Mouse (Mus musculus) cortical plate, adult 2 months (tissue): ENCODE measurements at regions not wholly inside any gene's neighbourhood (a gene's known extent, or its start where the extent isn't known, plus 50 kb on each side); places are given as distances from the start of the nearest gene placed in this dataset.

Experiments
- H3K27ac ChIP-seq: fragments of 200-500 bp; 2 replicates; pipeline ENCODE4 v1.5.1; 2012; ENCODE audit warnings: low read length, control low read depth, inconsistent platforms; ENCODE audit not compliant: insufficient read depth
- H3K4me1 ChIP-seq: fragments of 200-500 bp; 2 replicates; pipeline ENCODE4 v1.6.1; 2011; ENCODE audit warnings: low read length; ENCODE audit not compliant: control insufficient read depth, insufficient read depth
- H3K4me3 ChIP-seq: fragments of 200-500 bp; 2 replicates; pipeline ENCODE4 v1.5.1; 2011; ENCODE audit warnings: mild to moderate bottlenecking, low read length, control low read depth; ENCODE audit not compliant: insufficient read depth
- CTCF ChIP-seq: fragments of 200-500 bp; IDR thresholded peaks from 2 replicates; pipeline ENCODE4 v1.5.1; 2011; ENCODE audit warnings: mild to moderate bottlenecking, control low read depth, low read length; ENCODE audit not compliant: insufficient read depth; ENCODE audit errors: extremely low read depth
- POLR2A ChIP-seq: fragments of 200-500 bp; IDR thresholded peaks from 2 replicates; pipeline ENCODE4 v1.6.1; 2011; ENCODE audit warnings: mild to moderate bottlenecking, low read length, control low read depth; ENCODE audit not compliant: insufficient read depth; ENCODE audit errors: extremely low read depth

DNA sequence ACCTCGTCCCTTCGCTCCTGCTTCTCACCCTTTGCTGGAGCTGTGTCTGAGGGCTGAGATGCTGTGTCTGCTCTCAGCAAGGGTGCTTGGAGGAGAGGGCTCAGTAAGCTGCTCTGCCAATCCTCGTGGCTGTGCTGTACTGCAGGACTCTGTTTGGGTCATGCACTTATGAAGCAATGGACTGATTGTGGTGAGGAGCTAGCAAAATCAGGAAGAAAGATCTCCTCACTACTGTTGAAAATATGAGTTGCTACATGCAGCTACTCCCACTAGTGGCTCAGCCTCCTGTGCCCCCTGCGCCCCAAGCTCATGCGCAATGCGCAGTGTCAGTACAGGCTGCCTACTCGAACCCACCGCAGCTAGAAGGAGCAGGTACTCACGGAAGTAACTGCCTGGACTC, 362.3 kb downstream of the Phkb start:
- H3K27ac ChIP-seq, result no peak overlapping the region; the same call in 1 of the 2 replicates
- peaks cover 5% of the 10 kb centered on the region; the same call in 1 of the 2 replicates for H3K4me1 ChIP-seq
- no peak overlapping the region for H3K4me3 ChIP-seq
- no peak for TF ChIP-seq CTCF
- TF ChIP-seq POLR2A, result no peak

DNA sequence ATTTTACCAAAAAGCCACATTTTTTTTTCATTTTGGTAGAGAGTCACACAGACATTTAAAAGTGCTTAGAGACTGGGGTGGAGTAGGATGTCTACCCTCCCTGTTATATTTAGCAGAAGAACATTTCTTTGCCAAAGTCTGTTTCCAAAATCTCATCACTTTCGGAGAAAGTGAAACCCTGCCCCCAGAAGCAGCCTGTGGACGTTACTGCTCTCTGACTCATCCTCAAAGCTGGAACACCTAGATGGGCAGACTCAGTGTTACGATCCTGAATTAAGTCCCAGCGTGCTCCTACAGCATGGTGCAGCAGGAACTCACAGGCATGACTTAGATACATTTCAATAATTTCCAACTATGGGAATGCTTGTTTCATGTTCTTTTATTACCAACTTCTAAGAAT, 361.1 kb downstream of the Phkb start:
- H3K4me3 ChIP-seq, result no peak overlapping the region
- peak overlapping the region; percentile 44; the same call in 1 of the 2 replicates for H3K27ac ChIP-seq
- peaks cover 5% of the 10 kb centered on the region; the same call in 1 of the 2 replicates for H3K4me1 ChIP-seq
- TF ChIP-seq CTCF (no peak), POLR2A (no peak)

DNA sequence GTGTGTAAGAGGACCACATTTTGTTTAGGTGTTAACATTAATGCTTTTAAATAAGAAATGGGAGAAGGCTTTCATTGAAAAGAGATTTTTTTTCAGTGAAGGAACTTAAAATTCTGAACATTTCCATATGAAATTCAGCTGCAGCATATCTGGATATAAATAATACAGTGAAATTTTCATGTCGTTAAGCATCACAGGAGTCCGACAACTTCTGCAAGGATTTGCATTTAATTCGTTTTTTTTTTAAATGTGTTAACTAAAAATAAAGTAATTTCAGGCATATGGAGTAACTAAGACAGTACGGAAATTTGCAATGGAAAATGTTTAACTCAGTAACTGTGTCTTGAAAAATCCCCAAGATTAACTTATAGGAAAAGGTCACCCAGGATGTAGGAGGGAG, 351.5 kb downstream of the Phkb start:
- Histone ChIP-seq H3K4me3 (no peak overlapping the region), H3K4me1 (no peaks in the 10 kb centered on the region), H3K27ac (peak overlapping the region; percentile 93)
- TF ChIP-seq CTCF (no peak), POLR2A (no peak)

DNA sequence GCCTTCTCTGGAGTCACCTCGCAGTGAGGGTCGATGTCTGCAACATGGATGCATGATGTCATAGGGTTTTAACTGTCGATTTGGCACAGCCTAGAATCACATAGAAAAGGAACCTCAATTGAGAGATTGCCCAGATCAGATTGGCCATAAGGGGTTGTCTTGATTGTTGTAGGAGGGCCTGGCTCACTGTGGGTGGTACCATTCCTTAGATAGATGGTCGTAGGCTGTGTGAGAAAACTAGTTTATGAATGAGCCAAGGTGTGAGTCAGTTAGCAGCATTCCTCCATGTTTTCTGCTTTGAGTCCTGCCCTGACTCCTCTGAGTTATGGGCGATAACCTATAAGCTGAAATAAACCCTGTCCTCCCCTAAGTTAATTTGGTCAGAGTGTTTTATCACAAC, 343.9 kb downstream of the Phkb start:
- H3K4me1 ChIP-seq, result peaks cover 2% of the 10 kb centered on the region; the same call in 1 of the 2 replicates
- TF ChIP-seq CTCF (no peak), POLR2A (no peak)
- H3K27ac ChIP-seq, result no peak overlapping the region
- H3K4me3 ChIP-seq, result no peak overlapping the region

DNA sequence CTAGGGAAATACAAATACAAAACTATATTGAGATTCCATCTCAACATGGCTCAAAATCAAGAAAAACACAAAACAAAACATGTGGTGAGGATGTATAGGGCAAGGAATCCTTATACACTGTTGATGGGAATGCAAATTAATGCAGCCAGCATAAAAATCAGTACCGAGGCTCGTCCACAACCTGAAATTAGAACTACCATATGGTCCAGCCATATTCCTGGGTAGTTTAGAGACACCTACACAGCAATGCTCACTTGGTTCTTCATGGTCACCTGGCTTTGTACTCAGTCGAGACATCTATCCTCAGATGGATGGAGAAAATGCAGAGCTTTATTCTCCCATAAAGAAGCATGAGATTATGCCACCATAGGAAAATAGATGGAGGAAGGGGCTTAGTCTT, 340.0 kb downstream of the Phkb start:
- Histone ChIP-seq H3K4me1 (peaks cover 2% of the 10 kb centered on the region; the same call in 1 of the 2 replicates), H3K4me3 (no peak overlapping the region), H3K27ac (no peak overlapping the region)
- TF ChIP-seq CTCF (no peak), POLR2A (no peak)

DNA sequence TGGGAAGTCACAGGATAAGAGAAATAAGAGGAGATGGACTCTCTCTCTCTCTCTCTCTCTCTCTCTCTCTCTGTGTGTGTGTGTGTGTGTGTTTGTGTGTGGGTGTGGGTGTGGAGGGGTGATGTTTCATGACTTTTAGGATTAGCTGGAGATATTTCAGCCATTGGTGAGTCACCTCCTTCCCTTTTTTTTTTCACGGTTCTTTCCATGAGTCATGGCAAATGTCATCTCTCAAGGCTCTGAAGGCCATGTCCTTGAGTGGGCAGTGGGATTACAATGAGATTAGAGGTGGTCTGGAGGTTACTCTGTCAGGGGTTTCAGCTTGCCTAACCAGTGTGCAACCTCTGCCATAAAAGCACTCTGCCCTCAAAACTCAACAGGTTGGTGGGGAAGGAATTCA, 329.3 kb downstream of the Phkb start:
- Histone ChIP-seq H3K27ac (no peak overlapping the region), H3K4me3 (no peak overlapping the region), H3K4me1 (no peaks in the 10 kb centered on the region; the same call in 1 of the 2 replicates)
- TF ChIP-seq POLR2A, result no peak
- no peak for TF ChIP-seq CTCF

DNA sequence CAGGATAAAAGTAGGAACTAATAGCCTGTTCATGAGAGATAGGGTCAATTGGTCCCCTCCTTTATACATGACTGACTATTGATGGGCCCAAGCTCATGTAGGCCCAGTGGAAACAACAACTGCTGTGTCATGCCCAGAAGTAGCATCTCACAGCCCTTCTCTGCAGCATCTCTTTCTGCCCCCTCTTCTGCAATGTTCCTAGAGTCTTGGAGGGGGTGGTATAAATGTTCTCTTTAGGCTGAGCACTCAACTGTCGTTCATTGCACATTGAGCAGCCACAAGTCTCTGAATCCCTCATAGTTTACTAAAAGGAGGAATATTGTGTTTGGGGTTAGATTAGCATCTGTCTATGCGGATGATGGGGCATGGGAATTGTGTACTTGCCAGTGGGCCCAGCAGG, 324.1 kb downstream of the Phkb start:
- Histone ChIP-seq H3K27ac (no peak overlapping the region), H3K4me1 (no peaks in the 10 kb centered on the region; the same call in 1 of the 2 replicates), H3K4me3 (no peak overlapping the region)
- TF ChIP-seq POLR2A (no peak), CTCF (no peak)

DNA sequence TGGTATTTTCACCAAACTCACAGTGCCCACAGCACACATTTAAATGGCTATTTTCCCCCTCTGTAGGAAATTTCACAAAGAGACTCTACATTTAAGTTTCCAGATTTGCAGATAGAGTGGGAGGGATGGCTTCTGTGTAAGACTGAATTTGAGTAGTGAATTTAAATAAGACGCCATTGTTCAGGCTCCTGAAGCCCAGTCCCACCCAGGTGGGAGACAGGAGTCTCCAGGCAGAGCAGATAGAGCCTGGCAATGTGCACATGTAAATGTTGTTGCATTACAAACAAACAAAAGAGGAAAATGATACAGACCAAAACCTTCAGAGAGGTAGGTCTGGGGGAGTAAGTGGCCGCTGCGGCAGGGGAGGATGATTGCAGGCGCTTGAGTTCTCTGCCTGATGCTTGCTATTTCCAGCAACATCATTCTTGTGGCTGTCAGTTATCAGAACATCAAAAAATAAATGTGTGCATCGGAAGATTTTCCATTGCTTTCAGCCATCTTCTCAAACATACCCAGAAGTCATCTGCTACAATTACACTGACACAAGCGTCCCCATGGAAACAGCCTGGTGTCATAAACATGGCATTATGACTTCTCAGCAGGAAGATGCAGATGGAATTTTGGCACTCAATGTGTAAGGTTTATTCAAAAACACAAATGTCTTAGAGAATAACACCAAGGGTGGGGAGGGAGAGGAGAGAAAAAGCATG, 318.5 kb downstream of the Phkb start:
- no peak overlapping the region for H3K4me3 ChIP-seq
- H3K27ac ChIP-seq, result peak overlapping the region; percentile 57
- H3K4me1 ChIP-seq, result peaks cover 2% of the 10 kb centered on the region; the same call in 1 of the 2 replicates
- TF ChIP-seq CTCF, result no peak
- no peak for TF ChIP-seq POLR2A

DNA sequence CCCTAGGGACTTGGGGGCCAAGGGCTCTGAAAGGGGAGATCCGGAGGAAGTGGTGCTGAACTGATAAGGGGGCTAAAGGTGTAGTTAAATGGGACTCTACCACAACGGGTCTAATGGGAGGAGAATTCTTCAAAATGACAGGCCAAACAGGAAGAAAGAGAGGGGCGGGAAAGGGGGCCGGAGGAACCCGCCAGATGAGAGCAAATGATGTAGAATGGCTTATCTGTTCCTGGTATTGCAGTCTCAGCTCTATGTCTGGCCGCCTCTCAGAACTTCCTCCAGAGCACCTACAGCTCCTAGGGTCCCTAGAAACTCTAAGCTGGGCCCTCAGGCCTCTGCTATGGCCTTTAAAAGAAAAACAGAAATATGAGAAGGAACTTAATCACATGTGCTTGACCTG, 306.8 kb downstream of the Phkb start:
- no peak for TF ChIP-seq CTCF
- no peak for TF ChIP-seq POLR2A
- H3K4me3 ChIP-seq, result no peak overlapping the region
- H3K27ac ChIP-seq, result no peak overlapping the region
- no peaks in the 10 kb centered on the region for H3K4me1 ChIP-seq

DNA sequence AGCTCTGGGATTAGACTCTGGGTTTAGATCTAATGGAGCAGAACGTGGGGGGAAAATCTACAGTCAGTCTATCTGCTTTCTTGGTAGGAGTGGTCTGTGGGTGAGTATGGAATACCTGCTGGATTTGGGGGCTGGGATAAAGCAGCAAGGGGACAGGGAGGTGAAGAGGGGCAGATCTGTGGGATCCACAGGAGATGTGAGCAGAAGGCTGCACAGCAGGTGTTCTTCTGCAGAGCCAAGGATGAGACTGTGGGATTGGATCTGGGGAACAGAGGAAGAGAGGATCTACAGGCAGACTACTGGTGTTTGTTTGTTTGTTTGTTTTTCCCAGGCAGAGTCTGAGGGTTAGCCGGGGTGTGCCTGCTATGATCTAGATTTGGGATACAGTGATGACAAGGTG, 284.5 kb downstream of the Phkb start:
- no peaks in the 10 kb centered on the region for H3K4me1 ChIP-seq
- no peak overlapping the region for H3K27ac ChIP-seq
- H3K4me3 ChIP-seq, result no peak overlapping the region
- no peak for TF ChIP-seq CTCF
- TF ChIP-seq POLR2A, result no peak

DNA sequence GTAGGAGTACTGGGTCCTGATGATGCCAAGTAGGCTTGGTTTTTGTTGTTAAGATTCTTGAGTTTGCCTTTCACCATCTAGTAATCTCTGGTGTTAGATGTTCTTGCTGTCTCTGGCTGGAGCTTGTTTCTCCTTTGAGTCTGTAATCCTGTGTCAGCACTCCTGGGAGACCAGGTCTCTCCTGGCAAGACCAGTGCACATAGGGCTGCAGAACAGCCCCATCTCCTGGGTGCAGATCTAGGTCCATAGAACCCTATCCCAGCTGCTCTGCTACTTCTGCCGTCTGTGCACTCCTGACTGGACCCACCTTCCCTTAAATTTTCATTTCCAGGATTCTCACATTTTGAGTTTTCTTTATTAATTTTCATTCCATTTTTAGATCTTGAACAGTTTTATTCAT, 283.9 kb downstream of the Phkb start:
- Histone ChIP-seq H3K27ac (no peak overlapping the region), H3K4me1 (no peaks in the 10 kb centered on the region), H3K4me3 (no peak overlapping the region)
- no peak for TF ChIP-seq POLR2A
- no peak for TF ChIP-seq CTCF
